Mouse (Mus musculus): ENCODE data around the gene Plpp3. TPM values are rescaled to one million over a fixed set of nuclear protein-coding genes. Genes with fewer than 3 reads are reported as not detected.

Gene Plpp3
- total RNA-seq, 1 experiment from 2014 or later = 0.27 TPM

GRCm38 (mm10) chr4:105278571-105279410 is 121.6 kb downstream of the Plpp3 start:
- ATAC-seq (replicated peaks; ENCODE audit: low read depth, poor library complexity, severe bottlenecking) = no peak

GRCm38 (mm10) chr4:105279806-105280205 is 122.7 kb downstream of the Plpp3 start:
- ATAC-seq (replicated peaks; ENCODE audit: low read depth, poor library complexity, severe bottlenecking) = no peak

- no peak for ATAC-seq (replicated peaks; ENCODE audit: low read depth, poor library complexity, severe bottlenecking)
These were observed 124.6 kb downstream of the Plpp3 start for GRCm38 (mm10) chr4:105281751-105282231.

Other genes with a start within 250 kb of the Plpp3 start
- gene Fyb2, start 243.9 kb upstream of the Plpp3 start, total RNA-seq (2017) = not detected in 2 replicates
- 0.05 and 0.10 TPM in 2 replicates for gene Prkaa2, start 47.5 kb upstream of the Plpp3 start, total RNA-seq (2017)

All from common myeloid progenitor, adult 5-6 weeks (primary cell).